Mouse (Mus musculus): ENCODE measurements around the gene Rnasek. TPM values are rescaled to one million over a fixed set of nuclear protein-coding genes. Genes with fewer than 3 reads are reported as not detected.

The Rnasek gene
- polyA plus RNA-seq, 1 experiment from 2014 or later: 152 TPM

DNA sequence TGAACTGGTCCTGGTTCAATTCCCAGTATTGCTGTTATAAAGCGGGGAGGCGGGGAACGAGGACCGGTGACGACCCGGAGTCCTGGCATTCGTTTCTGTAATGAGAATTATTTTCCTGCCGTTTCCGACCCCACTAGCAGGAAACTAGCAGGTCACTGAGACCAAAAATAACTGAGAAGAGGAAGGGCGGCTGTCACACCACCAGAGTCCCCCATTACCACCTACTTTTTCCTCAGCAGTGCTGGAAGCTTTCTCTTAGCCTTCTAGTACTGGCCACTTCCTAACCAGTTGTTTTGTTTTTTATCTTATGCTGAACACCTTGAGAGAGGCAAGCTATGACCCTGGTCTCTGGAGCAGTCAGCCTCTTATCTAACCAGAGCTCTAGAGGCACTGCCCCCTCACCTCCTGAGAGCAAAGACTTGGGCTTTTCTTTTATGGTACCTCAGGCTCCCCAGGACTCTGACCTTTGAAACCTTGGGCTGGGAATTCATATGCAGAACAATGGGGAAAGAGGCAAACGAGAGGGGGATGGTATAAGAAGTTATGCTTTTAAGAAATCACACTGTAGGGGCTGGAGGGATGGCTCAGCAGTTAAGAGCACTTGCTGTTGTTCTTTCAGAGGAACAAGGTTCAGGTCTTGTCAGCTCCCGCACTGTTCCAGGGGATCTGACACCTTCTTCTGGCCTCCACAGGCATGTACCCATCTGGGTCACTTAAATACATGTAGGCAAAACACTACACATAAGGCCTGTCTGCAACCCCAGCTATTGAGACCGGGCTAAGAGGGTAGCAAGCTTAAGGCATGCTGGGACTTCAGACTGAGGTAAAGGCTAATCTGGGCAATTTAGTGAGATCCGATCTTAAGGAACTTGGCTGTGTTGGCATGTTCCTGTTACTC lies 17.8 kb downstream of the Rnasek start:
- no peak for ATAC-seq (ENCODE audit: low FRiP score, low read depth)
- Histone ChIP-seq H3K4me2 (replicated peaks) (peak overlapping the region; percentile 85), H3K4me1 (peaks cover 40% of the 10 kb centered on the region), H3K27ac (peak overlapping the region; percentile 61), H3K4me3 (peak overlapping the region; percentile 56), H3K27me3 (peaks cover 49% of the 10 kb centered on the region), H3K36me3 (no peaks in the 10 kb centered on the region), H3K9me3 (no peaks in the 10 kb centered on the region), H3K9ac (peak overlapping the region; percentile 79)
- WGBS: 11% methylated on average over 14 of the region's 14 CpGs

DNA sequence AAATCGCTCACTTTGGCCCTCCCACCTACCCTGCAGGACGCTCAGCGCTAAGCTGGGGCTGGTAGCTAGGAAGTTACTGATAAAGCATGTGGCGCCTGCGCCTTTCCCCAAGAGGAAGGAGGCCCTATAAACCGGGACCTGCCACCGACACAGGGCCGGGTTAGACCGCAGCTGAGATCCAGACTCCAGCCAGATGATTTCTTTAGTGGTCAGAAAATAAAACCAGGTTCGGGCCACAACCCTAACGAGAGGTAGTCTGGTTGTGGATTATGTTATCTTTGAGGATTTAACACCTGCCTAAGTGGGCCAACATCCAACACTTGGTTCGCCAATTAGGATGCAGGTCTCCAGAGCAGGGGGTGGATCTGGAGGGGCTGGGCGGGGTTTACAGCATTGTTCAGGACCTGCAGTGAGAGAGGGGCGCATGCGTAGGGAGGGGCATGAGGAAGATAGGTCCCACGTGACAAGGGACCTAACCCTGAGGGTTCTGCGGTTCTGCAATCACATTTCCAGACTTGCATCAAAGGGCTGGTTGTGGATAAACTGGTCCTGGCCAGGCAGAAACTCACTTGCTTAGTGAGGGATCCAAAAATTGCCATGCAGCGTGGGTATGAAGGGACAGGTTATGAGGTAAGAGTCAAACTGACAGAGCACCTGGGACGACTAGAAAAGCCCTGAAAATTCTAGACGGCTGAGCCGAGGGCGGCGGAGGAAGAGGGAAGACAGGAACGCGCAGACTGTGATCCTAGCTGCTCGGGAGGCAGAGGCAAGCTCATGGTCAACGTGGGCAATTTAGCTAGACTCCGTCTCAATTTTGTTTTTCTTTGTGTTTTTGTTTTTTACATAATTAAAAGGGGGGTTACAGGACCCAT lies 18.7 kb downstream of the Rnasek start, which contains the start of gene Slc16a13:
TSS of gene Slc16a13 (minus strand) at position 334 of the 872 bp plus-strand sequence.
- WGBS: under 1% methylated on average over 28 of the region's 28 CpGs
- no peaks in the 10 kb centered on the region for H3K36me3 ChIP-seq
- peak; percentile 95 for ATAC-seq (ENCODE audit: low FRiP score, low read depth)
- peaks cover 49% of the 10 kb centered on the region for H3K27me3 ChIP-seq
- H3K4me1 ChIP-seq: peaks cover 31% of the 10 kb centered on the region
- H3K4me2 ChIP-seq (replicated peaks): peak within 1 kb of the TSS; percentile 85
- H3K4me3 ChIP-seq: peak within 1 kb of the TSS; percentile 56
- no peaks in the 10 kb centered on the region for H3K9me3 ChIP-seq
- H3K27ac ChIP-seq: peak within 1 kb of the TSS; percentile 61
- peak within 1 kb of the TSS; percentile 79 for H3K9ac ChIP-seq

DNA sequence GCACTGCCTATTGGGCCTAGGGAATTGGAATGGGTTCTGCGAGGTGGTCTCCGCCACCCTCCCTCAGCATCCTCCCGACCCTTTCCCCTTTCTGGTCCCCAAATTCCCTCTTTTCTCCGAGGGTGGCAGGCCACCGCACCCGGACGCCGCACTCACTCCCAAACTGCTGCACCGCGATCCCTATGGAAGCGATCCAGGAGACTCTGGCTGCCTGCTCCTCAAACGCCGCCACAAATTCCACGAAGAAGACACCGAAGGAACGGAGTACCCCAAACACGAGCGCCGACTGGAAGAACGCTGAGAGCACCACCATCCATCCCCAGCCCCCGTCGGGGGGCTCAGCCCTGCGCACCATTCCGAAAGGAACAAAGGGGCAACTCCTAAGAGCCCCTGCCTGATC lies 19.3 kb downstream of the Rnasek start:
- peak overlapping the region; percentile 85 for H3K4me2 ChIP-seq (replicated peaks)
- peak overlapping the region; percentile 56 for H3K4me3 ChIP-seq
- peak overlapping the region; percentile 79 for H3K9ac ChIP-seq
- peak overlapping the region; percentile 52 for H3K27ac ChIP-seq
- H3K4me1 ChIP-seq: peaks cover 36% of the 10 kb centered on the region
- no peak for ATAC-seq (ENCODE audit: low FRiP score, low read depth)
- no peaks in the 10 kb centered on the region for H3K9me3 ChIP-seq
- peaks cover 49% of the 10 kb centered on the region for H3K27me3 ChIP-seq
- WGBS: under 1% methylated on average over 24 of the region's 24 CpGs
- no peaks in the 10 kb centered on the region for H3K36me3 ChIP-seq

DNA sequence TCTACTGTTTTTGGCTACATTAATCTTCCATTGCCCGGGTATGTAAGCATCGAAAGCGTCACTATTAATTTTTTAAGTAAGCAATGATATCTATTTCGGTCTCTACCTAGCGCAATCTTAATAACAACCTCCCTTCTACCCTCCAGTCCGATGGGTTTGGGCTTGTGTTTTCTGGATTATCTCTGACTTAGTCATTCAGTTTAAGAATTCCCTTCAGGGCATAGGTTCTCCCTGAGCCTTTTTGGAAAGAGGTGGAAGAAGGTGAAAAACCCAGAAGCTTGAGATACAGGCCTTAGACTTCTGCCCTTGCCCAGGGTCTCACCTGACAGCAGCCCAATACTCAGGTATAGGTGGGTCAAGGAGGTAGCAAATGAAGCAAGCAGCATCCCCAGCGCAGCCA lies 19.8 kb downstream of the Rnasek start:
- no peak for ATAC-seq (ENCODE audit: low FRiP score, low read depth)
- Histone ChIP-seq H3K36me3 (no peaks in the 10 kb centered on the region), H3K27ac (peak overlapping the region; percentile 52; the same call in 1 of the 2 replicates), H3K4me3 (peak overlapping the region; percentile 56), H3K27me3 (peaks cover 49% of the 10 kb centered on the region), H3K4me2 (replicated peaks) (peak overlapping the region; percentile 85), H3K4me1 (peaks cover 40% of the 10 kb centered on the region), H3K9me3 (no peaks in the 10 kb centered on the region), H3K9ac (peak overlapping the region; percentile 79)
- WGBS: 57% methylated on average over 7 of the region's 7 CpGs

DNA sequence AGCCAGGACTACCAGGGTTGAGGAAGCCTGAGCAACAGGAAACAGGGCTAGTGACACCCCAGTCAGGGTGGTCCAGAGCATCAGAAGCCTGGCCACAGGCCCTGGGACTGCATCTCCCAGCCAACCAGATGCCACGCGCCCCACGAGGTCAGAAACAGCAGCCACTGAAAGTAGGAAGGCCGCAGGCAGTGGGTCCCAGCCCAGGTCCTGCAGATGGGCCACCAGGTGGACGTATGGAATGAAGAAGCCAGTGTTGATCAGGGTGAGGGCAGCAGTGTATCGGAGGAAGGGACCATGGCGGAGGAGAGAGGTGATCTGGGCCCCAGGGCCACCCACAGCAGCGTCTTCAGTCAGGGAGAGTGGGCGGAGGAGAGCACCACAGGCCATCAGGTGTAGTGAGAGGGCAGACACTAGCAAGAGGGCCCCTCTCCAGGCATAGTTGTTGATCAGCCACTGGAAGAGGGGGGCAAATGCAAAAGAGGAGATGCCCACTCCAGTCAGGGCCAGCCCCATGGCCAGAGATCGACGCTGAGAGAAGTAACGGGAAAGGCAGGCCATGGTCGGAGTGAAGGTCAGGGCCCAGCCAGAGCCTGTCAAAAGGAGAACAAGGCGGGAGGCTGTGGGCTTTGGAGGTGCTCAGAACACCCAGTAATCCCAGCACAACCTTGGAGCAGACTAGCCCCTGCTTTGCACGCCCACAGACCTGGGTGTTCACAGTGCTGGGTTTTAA lies 20.7 kb downstream of the Rnasek start:
- Histone ChIP-seq H3K27ac (no peak overlapping the region), H3K9ac (no peak overlapping the region)
- 90% methylated on average over 15 of the region's 15 CpGs for WGBS

DNA sequence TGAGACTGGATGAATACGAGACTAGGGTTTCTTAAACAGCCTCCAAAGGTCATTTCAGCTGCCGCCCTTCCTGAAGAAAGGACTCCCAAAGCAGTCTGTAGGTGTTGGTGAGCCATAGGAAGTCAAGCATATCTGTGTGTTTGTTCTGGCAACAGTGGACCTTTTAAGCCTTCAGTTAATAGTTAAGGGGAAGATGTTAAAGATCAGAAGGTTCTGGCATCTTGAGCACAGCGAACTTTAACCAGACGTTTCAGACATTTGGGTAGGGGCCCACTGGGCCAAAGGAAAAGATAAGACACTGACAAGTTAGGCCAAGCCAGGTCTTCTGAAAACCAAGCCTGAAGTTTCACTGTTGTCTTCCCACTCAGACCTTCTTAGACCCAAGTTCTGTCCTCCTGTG lies 21.6 kb downstream of the Rnasek start:
- no peak overlapping the region for H3K4me2 ChIP-seq (replicated peaks)
- H3K36me3 ChIP-seq: no peaks in the 10 kb centered on the region
- 86% methylated on average over 4 of the region's 4 CpGs for WGBS
- H3K9me3 ChIP-seq: no peaks in the 10 kb centered on the region
- H3K9ac ChIP-seq: no peak overlapping the region
- H3K27me3 ChIP-seq: peaks cover 52% of the 10 kb centered on the region
- ATAC-seq (ENCODE audit: low FRiP score, low read depth): no peak
- peaks cover 55% of the 10 kb centered on the region for H3K4me1 ChIP-seq
- no peak overlapping the region for H3K27ac ChIP-seq
- H3K4me3 ChIP-seq: no peak overlapping the region

More for the DNA sequence above, 20.7 kb downstream of the Rnasek start:
- peak overlapping the region; percentile 85 for H3K4me2 ChIP-seq (replicated peaks)
- no peak overlapping the region for H3K4me3 ChIP-seq
- H3K4me1 ChIP-seq: peaks cover 50% of the 10 kb centered on the region
- no peaks in the 10 kb centered on the region for H3K36me3 ChIP-seq
- peaks cover 49% of the 10 kb centered on the region for H3K27me3 ChIP-seq
- no peak for ATAC-seq (ENCODE audit: low FRiP score, low read depth)
- no peaks in the 10 kb centered on the region for H3K9me3 ChIP-seq

DNA sequence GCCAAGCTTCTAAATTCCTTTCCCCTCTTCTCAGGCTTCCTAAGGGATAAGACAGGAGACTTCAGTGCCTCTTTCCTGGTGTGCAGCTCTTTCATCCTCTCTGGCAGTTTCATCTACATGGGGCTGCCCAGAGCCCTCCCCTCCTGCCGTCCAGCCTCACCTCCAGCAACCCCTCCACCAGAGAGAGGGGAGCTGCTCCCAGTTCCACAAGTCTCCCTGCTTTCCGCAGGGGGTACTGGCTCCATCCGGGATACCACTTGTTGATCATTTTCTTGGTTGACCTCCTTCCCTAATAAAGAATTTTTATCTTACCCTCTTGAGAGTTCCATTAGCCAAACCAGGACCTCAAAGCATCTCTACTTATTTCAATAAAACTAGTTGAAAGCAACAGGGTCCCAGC lies 23.5 kb downstream of the Rnasek start:
- Histone ChIP-seq H3K9ac (no peak overlapping the region), H3K27ac (no peak overlapping the region), H3K9me3 (no peaks in the 10 kb centered on the region), H3K4me2 (replicated peaks) (no peak overlapping the region), H3K36me3 (no peaks in the 10 kb centered on the region), H3K27me3 (peaks cover 60% of the 10 kb centered on the region), H3K4me1 (peaks cover 44% of the 10 kb centered on the region), H3K4me3 (no peak overlapping the region)
- no peak for ATAC-seq (ENCODE audit: low FRiP score, low read depth)
- WGBS: 58% methylated on average over 3 of the region's 3 CpGs

DNA sequence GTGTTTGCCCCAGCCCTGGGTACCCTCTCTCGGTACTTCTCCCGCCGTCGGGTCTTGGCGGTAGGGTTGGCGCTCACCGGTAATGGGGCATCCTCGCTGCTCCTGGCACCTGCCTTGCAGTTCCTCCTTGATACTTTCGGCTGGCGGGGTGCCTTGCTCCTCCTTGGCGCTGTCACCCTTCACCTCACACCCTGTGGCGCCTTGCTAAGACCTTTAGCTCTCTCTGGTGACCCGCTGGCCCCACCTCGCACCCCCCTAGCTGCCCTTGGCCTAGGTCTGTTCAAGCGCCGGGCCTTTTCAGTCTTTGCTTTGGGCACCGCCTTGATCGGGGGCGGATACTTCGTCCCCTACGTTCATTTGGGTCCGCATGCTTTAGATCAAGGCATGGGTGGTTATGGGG lies 24.3 kb downstream of the Rnasek start:
- H3K36me3 ChIP-seq: no peaks in the 10 kb centered on the region
- ATAC-seq (ENCODE audit: low FRiP score, low read depth): no peak
- H3K4me3 ChIP-seq: peak overlapping the region; percentile 41
- no peak overlapping the region for H3K27ac ChIP-seq
- H3K4me2 ChIP-seq (replicated peaks): peak overlapping the region; percentile 71; the same call in 1 of the 2 replicates
- peaks cover 64% of the 10 kb centered on the region for H3K27me3 ChIP-seq
- WGBS: 10% methylated on average over 22 of the region's 22 CpGs
- H3K9me3 ChIP-seq: no peaks in the 10 kb centered on the region
- no peak overlapping the region for H3K9ac ChIP-seq
- peaks cover 41% of the 10 kb centered on the region for H3K4me1 ChIP-seq

DNA sequence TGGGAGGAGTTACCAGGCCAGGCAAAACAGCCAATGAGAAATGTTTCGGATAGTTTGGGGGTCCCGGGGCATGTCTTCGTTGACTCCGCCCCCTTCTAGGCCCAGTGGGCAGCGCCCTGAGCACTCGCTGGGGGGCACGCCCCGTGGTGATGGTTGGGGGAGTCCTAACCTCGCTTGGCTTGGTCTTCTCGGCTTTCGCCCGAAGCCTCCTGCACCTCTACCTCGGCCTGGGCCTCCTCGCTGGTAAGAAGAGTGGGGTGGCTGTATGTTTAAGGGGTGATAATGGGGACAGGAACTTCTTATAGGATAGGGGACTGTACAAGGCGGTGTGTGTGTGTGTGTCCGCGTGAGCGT lies 24.8 kb downstream of the Rnasek start:
- Histone ChIP-seq H3K4me2 (replicated peaks) (peak overlapping the region; percentile 71), H3K4me1 (peaks cover 37% of the 10 kb centered on the region), H3K4me3 (peak overlapping the region; percentile 41), H3K36me3 (no peaks in the 10 kb centered on the region), H3K27ac (no peak overlapping the region), H3K27me3 (peaks cover 64% of the 10 kb centered on the region), H3K9me3 (no peaks in the 10 kb centered on the region), H3K9ac (peak overlapping the region; percentile 62; the same call in 1 of the 2 replicates)
- whole genome bisulfite sequencing: 3% methylated on average over 18 of the region's 18 CpGs
- ATAC-seq (ENCODE audit: low FRiP score, low read depth): peak; percentile 18; the same call in 1 of the 2 replicates

DNA sequence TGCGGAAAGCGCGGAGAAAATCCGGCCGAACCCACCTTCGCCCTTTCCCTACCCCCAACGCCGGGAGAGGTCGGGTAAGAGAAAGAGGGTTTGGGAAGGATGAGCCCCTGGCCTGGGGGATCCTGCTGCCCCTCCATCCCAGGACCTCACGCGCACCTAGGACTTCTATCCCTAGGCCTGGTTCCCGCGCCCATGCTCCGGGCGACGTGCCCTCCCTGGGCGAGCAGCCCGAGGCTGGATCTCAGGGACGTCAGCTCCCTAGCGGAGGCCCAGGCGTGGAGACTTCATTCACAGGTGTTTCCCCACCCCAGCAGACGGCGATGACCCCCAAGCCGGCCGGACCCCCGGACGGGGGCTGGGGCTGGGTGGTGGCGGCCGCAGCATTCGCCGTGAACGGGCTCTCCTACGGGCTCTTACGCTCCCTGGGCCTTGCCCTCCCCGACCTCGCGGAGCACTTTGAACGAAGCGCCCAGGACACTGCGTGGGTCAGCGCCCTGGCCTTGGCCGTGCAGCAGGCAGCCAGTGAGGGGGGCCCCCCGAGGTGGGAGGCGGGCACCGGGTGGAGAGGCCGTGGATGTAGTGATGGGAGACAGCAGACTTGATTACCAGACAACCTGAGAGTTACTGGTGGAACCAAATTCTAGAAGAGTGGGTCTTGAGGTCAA lies 25.3 kb downstream of the Rnasek start:
- no peaks in the 10 kb centered on the region for H3K36me3 ChIP-seq
- peaks cover 64% of the 10 kb centered on the region for H3K27me3 ChIP-seq
- 2% methylated on average over 45 of the region's 46 CpGs for WGBS
- peak overlapping the region; percentile 71 for H3K4me2 ChIP-seq (replicated peaks)
- H3K9ac ChIP-seq: peak overlapping the region; percentile 62
- H3K27ac ChIP-seq: no peak overlapping the region
- H3K4me1 ChIP-seq: peaks cover 32% of the 10 kb centered on the region
- peak overlapping the region; percentile 41 for H3K4me3 ChIP-seq
- no peaks in the 10 kb centered on the region for H3K9me3 ChIP-seq
- 0 out of 2 replicates have a peak, but pooled peaks have one; percentile 11 for ATAC-seq (ENCODE audit: low FRiP score, low read depth)

DNA sequence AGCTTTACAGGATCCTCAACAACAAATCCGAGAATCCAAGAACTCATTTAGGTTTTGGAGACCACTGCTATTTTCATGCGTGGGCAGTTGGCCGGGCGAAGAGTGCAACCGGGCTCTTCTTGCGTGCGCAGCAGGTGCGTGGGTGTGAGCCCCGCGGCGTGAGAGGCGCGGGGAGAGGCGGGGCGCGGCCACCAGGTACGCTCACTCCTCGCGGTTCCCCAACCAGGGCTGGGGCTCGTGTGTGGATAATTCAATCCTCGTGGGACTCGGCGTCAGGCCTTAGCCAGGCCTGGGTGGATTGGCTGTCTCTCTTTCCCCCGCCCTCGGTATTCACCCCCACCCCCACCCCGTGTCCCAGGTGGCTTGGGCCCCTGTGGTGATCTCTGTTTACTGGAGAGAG lies 25.9 kb downstream of the Rnasek start:
- 8% methylated on average over 26 of the region's 26 CpGs for WGBS
- peak overlapping the region; percentile 62 for H3K9ac ChIP-seq
- no peak for ATAC-seq (ENCODE audit: low FRiP score, low read depth)
- H3K9me3 ChIP-seq: no peaks in the 10 kb centered on the region
- H3K27me3 ChIP-seq: peaks cover 64% of the 10 kb centered on the region
- no peak overlapping the region for H3K27ac ChIP-seq
- H3K4me1 ChIP-seq: peaks cover 26% of the 10 kb centered on the region
- peak overlapping the region; percentile 41 for H3K4me3 ChIP-seq
- peak overlapping the region; percentile 71 for H3K4me2 ChIP-seq (replicated peaks)
- no peaks in the 10 kb centered on the region for H3K36me3 ChIP-seq

Measured in limb, embryonic 13.5 days (tissue).